Mouse (Mus musculus) liver, postnatal 0 days (tissue): ENCODE results near the gene Slc25a18.

ENCODE experiments used
- CTCF ChIP-seq: sonication (generic); IDR thresholded peaks from 2 replicates; pipeline ENCODE4 v1.5.1; 2016; ENCODE audit warnings: antibody characterized with exemption, low read depth
- EP300 ChIP-seq: IDR thresholded peaks from 2 replicates; pipeline ENCODE4 v1.6.1; 2016; ENCODE audit warnings: antibody characterized with exemption, low read depth, mild to moderate bottlenecking

- TF ChIP-seq CTCF = no peak
- TF ChIP-seq EP300 = no peak
These were observed 3.4 kb upstream of the Slc25a18 start for GRCm38 (mm10) chr6:120769972-120770371.
